In the genomic region with DNA sequence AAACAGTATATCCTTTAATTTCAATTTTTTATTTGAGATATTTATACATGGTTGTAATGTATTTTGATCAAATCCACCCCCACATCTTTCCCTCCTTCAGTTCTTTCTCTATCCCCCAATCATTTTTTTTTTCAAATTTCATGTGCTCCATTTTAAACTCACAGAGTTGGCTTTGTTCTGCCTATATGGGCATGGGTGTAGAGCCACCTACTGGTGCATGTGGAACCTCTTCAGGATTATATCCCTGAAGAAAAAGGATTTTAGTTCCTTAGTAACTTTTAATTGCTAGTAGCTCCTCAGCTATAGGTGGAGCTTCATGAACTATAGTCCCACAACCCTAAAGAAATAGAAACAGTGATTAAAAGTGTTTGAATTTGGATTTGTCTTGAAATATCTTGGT, we compare ENCODE assay signal across 9 mouse cellular contexts.
DNase-seq lines count a peak whose midpoint lies in the region; ATAC-seq and TF ChIP-seq lines count a peak whose summit lies in the region.
"Had no signal": no experiment of that assay in that cellular context is flagged by ENCODE, and none has a peak within 500 bp of the region (broad histone marks: within the 10 kb centered on the region; RNA-seq: fewer than 3 reads in every experiment).

No protein-coding gene starts in this region.

- H3K4me2 ChIP-seq in midbrain, postnatal 0 days (ENCODE audit: low read depth, low read length, poor library complexity, severe bottlenecking) = no peak overlapping the region
- H3K4me2 ChIP-seq: embryonic facial prominence, embryonic 12.5 days had no signal

- H3K27ac ChIP-seq in heart, embryonic 10.5 days = no peak overlapping the region
- H3K27ac ChIP-seq in midbrain, postnatal 0 days (ENCODE audit: low read depth, low read length) = no peak overlapping the region
- H3K27ac ChIP-seq in midbrain, embryonic 10.5 days (replicated peaks) = no peak overlapping the region
- H3K27ac ChIP-seq: embryonic facial prominence, embryonic 12.5 days had no signal

- no peak overlapping the region for H3K9ac ChIP-seq in midbrain, postnatal 0 days (replicated peaks; ENCODE audit: low read length, poor library complexity, severe bottlenecking)
- H3K9ac ChIP-seq: embryonic facial prominence, embryonic 12.5 days had no signal

- H3K27me3 ChIP-seq in heart, embryonic 10.5 days (ENCODE audit: insufficient read depth, poor library complexity, severe bottlenecking) = no peaks in the 10 kb centered on the region
- H3K27me3 ChIP-seq in midbrain, postnatal 0 days (ENCODE audit: insufficient read depth, low read length) = no peaks in the 10 kb centered on the region
- H3K27me3 ChIP-seq in midbrain, embryonic 10.5 days (ENCODE audit: low read depth, poor library complexity, severe bottlenecking) = no peaks in the 10 kb centered on the region
- H3K27me3 ChIP-seq in splenic B cell, adult 2 months (ENCODE audit: control insufficient read depth, insufficient read depth, low read length, poor library complexity, severe bottlenecking) = no peaks in the 10 kb centered on the region
- H3K27me3 ChIP-seq: embryonic facial prominence, embryonic 12.5 days; megakaryocyte, embryonic 14.5 days had no signal

- DNase-seq in heart, postnatal 10 days = peak; percentile 21 to 36
- DNase-seq in heart, embryonic 10.5 days (ENCODE audit: low spot score) = no peak
- peak; percentile 24 for DNase-seq in midbrain, postnatal 0 days (ENCODE audit: low spot score)
- no peak for DNase-seq in midbrain, embryonic 10.5 days (ENCODE audit: low spot score)
- peak; percentile 18 for DNase-seq in splenic B cell, adult 2 months (ENCODE audit: low read depth, low spot score)
- no peak for DNase-seq in gastrocnemius, postnatal 36 days

- intact Hi-C loops in heart, postnatal 10 days (cut with DNase I) = loop anchor here (2.0 to 10.0 kb wide), 3 partner anchors 304 to 530 kb away; no protein-coding TSS in a partner anchor
- intact Hi-C loops in gastrocnemius, postnatal 36 days (cut with DNase I) = no loop called here

- no peaks in the 10 kb centered on the region for H3K36me3 ChIP-seq in heart, embryonic 10.5 days
- H3K36me3 ChIP-seq in midbrain, postnatal 0 days (ENCODE audit: insufficient read depth, low read length) = no peaks in the 10 kb centered on the region
- no peaks in the 10 kb centered on the region for H3K36me3 ChIP-seq in midbrain, embryonic 10.5 days
- no peaks in the 10 kb centered on the region for H3K36me3 ChIP-seq in splenic B cell, adult 2 months (ENCODE audit: control insufficient read depth, insufficient read depth, low read length, poor library complexity, severe bottlenecking)
- H3K36me3 ChIP-seq: embryonic facial prominence, embryonic 12.5 days had no signal

- H3K4me3 ChIP-seq in heart, embryonic 10.5 days = no peak overlapping the region
- no peak overlapping the region for H3K4me3 ChIP-seq in midbrain, postnatal 0 days (ENCODE audit: low read depth, low read length)
- H3K4me3 ChIP-seq in midbrain, embryonic 10.5 days = no peak overlapping the region
- H3K4me3 ChIP-seq: embryonic facial prominence, embryonic 12.5 days; megakaryocyte, embryonic 14.5 days had no signal

- TF ChIP-seq CTCF in midbrain, postnatal 0 days (IDR thresholded peaks at IDR 0.05) = peak; percentile 57

- H3K9me3 ChIP-seq in heart, embryonic 10.5 days = no peaks in the 10 kb centered on the region
- H3K9me3 ChIP-seq in midbrain, postnatal 0 days (ENCODE audit: low read length) = no peaks in the 10 kb centered on the region
- H3K9me3 ChIP-seq in midbrain, embryonic 10.5 days (replicated peaks) = no peaks in the 10 kb centered on the region
- H3K9me3 ChIP-seq: embryonic facial prominence, embryonic 12.5 days; megakaryocyte, embryonic 14.5 days had no signal

- no peak for ATAC-seq in midbrain, postnatal 0 days (ENCODE audit: low FRiP score)
- ATAC-seq in common myeloid progenitor, adult 5-6 weeks (replicated peaks; ENCODE audit: low read depth, poor library complexity, severe bottlenecking) = peak; percentile 71

- no peaks in the 10 kb centered on the region for H3K4me1 ChIP-seq in heart, embryonic 10.5 days
- H3K4me1 ChIP-seq in midbrain, postnatal 0 days (ENCODE audit: insufficient read depth, low read length) = no peaks in the 10 kb centered on the region
- no peaks in the 10 kb centered on the region for H3K4me1 ChIP-seq in midbrain, embryonic 10.5 days
- H3K4me1 ChIP-seq: embryonic facial prominence, embryonic 12.5 days; megakaryocyte, embryonic 14.5 days had no signal

Comparison
In these comparisons a context has a peak if more than half of its experiments do, and no peak if none do; other contexts are left out.
1. DNase-seq: peak in heart, postnatal 10 days (2 of 2), midbrain, postnatal 0 days (single experiment) and splenic B cell, adult 2 months (single experiment); none in heart, embryonic 10.5 days (single experiment), midbrain, embryonic 10.5 days (single experiment) and gastrocnemius, postnatal 36 days (0 of 2).